Mouse (Mus musculus): ENCODE measurements around the gene Fzd10. TPM values are rescaled to one million over a fixed set of nuclear protein-coding genes. Genes with fewer than 3 reads are reported as not detected.

The Fzd10 gene
- polyA plus RNA-seq, 1 experiment: not detected

DNA sequence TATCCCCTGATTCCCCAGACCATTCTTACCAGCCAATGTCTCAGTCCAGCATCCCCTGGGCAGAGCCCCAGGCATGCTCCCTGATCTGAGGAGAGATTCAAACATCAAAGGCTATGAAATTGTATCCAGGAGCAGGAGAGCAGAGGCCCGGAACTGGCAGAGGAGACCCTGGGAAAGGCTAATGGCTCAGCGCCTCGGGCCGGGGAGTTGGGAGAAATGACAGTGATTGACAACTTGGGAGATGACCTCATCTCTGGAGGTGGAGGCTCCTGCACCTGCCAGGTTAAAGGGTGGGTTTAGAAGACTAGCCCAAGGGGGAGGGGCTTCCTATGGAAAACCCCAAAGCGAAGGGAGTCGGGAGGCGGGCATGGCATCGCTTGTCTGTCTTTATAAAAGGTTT lies 45.1 kb downstream of the Fzd10 start:
- TF ChIP-seq CEBPB (IDR thresholded peaks at IDR 0.05; ENCODE audit: low read depth) (no peak), MYOD1 (IDR thresholded peaks at IDR 0.05; ENCODE audit: control insufficient read depth, insufficient read length, low read depth) (no peak), FOSL1 (IDR thresholded peaks at IDR 0.05; ENCODE audit: insufficient read depth, low read length, poor library complexity, severe bottlenecking) (no peak), CTCF (IDR thresholded peaks at IDR 0.05; ENCODE audit: control insufficient read depth, insufficient read depth, insufficient read length) (no peak), USF1 (IDR thresholded peaks at IDR 0.05; ENCODE audit: low read depth) (no peak), MAX (IDR thresholded peaks at IDR 0.05) (no peak), MYOG (IDR thresholded peaks at IDR 0.05; ENCODE audit: control insufficient read depth, extremely low read depth, insufficient read length) (no peak)
- H3K36me3 ChIP-seq (ENCODE audit: control insufficient read depth, insufficient read depth): no peaks in the 10 kb centered on the region
- H3K79me2 ChIP-seq (ENCODE audit: control insufficient read depth, insufficient read depth): no peaks in the 10 kb centered on the region
- H3K79me3 ChIP-seq (ENCODE audit: low read depth): no peaks in the 10 kb centered on the region
- H3ac ChIP-seq (ENCODE audit: control insufficient read depth, insufficient read length, low read depth): no peak overlapping the region
- no peak overlapping the region for H3K4me3 ChIP-seq (ENCODE audit: insufficient read depth, poor library complexity, severe bottlenecking)
- no peaks in the 10 kb centered on the region for H3K27me3 ChIP-seq (ENCODE audit: control insufficient read depth, insufficient read depth, insufficient read length)

DNA sequence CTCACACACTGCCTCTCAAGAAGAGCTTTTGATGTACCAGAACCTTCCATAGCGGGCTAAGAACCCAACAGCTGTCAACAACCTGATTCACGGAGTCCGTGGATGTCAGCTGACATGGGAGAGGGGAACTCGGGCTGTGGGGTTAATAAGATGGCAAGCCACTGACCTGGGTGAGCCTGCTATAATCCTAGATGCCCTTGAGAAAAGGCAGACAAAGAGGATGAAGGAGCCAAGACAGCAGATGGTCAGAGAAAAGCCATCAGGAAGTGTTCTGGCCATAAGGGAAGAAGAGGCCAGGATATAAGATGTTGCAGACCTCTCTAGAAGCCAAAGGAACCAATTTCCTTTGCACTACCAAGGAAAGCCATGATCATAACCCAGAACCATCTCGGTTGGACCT lies 45.6 kb downstream of the Fzd10 start:
- Histone ChIP-seq H3ac (ENCODE audit: control insufficient read depth, insufficient read length, low read depth) (no peak overlapping the region), H3K79me2 (ENCODE audit: control insufficient read depth, insufficient read depth) (no peaks in the 10 kb centered on the region), H3K79me3 (ENCODE audit: low read depth) (no peaks in the 10 kb centered on the region), H3K4me3 (ENCODE audit: insufficient read depth, poor library complexity, severe bottlenecking) (no peak overlapping the region), H3K27me3 (ENCODE audit: control insufficient read depth, insufficient read depth, insufficient read length) (no peaks in the 10 kb centered on the region), H3K36me3 (ENCODE audit: control insufficient read depth, insufficient read depth) (no peaks in the 10 kb centered on the region)
- TF ChIP-seq MAX (IDR thresholded peaks at IDR 0.05) (no peak), FOSL1 (IDR thresholded peaks at IDR 0.05; ENCODE audit: insufficient read depth, low read length, poor library complexity, severe bottlenecking) (no peak), CTCF (IDR thresholded peaks at IDR 0.05; ENCODE audit: control insufficient read depth, insufficient read depth, insufficient read length) (no peak), USF1 (IDR thresholded peaks at IDR 0.05; ENCODE audit: low read depth) (no peak), MYOG (IDR thresholded peaks at IDR 0.05; ENCODE audit: control insufficient read depth, extremely low read depth, insufficient read length) (no peak), MYOD1 (IDR thresholded peaks at IDR 0.05; ENCODE audit: control insufficient read depth, insufficient read length, low read depth) (no peak), CEBPB (IDR thresholded peaks at IDR 0.05; ENCODE audit: low read depth) (no peak)

DNA sequence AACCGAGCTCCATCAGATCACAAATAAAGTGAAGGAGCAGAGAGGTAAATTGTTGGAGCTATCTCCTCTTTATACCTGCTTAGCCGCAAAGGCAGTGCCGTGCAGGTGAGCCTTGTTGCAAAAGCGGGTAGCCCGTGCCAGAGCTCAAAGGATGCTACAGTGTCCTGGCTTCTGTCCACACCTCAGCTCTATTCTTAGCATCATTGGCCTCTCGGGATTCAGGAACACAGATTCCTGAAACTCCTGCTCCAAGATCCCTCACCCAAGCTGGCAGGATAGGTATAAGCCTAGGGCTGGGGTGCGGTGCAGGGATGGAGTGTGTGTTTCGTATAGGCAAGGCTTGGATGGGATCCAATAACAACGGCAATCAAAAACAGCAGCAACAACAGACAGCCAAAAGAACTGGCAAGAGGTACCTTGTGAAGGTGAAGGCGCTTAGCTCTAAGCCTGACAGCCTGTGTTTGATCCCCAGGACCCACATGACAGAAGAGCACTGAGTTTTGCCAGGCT lies 46.6 kb downstream of the Fzd10 start:
- no peak for TF ChIP-seq MYOG (IDR thresholded peaks at IDR 0.05; ENCODE audit: control insufficient read depth, extremely low read depth, insufficient read length)
- TF ChIP-seq MAX (IDR thresholded peaks at IDR 0.05): no peak
- TF ChIP-seq CTCF (IDR thresholded peaks at IDR 0.05; ENCODE audit: control insufficient read depth, insufficient read depth, insufficient read length): no peak
- no peak for TF ChIP-seq USF1 (IDR thresholded peaks at IDR 0.05; ENCODE audit: low read depth)
- TF ChIP-seq MYOD1 (IDR thresholded peaks at IDR 0.05; ENCODE audit: control insufficient read depth, insufficient read length, low read depth): no peak
- no peak for TF ChIP-seq CEBPB (IDR thresholded peaks at IDR 0.05; ENCODE audit: low read depth)
- no peak for TF ChIP-seq FOSL1 (IDR thresholded peaks at IDR 0.05; ENCODE audit: insufficient read depth, low read length, poor library complexity, severe bottlenecking)
- H3K79me2 ChIP-seq (ENCODE audit: control insufficient read depth, insufficient read depth): no peaks in the 10 kb centered on the region
- no peaks in the 10 kb centered on the region for H3K79me3 ChIP-seq (ENCODE audit: low read depth)
- H3K4me3 ChIP-seq (ENCODE audit: insufficient read depth, poor library complexity, severe bottlenecking): no peak overlapping the region
- H3K36me3 ChIP-seq (ENCODE audit: control insufficient read depth, insufficient read depth): no peaks in the 10 kb centered on the region
- H3K27me3 ChIP-seq (ENCODE audit: control insufficient read depth, insufficient read depth, insufficient read length): no peaks in the 10 kb centered on the region
- H3ac ChIP-seq (ENCODE audit: control insufficient read depth, insufficient read length, low read depth): no peak overlapping the region

DNA sequence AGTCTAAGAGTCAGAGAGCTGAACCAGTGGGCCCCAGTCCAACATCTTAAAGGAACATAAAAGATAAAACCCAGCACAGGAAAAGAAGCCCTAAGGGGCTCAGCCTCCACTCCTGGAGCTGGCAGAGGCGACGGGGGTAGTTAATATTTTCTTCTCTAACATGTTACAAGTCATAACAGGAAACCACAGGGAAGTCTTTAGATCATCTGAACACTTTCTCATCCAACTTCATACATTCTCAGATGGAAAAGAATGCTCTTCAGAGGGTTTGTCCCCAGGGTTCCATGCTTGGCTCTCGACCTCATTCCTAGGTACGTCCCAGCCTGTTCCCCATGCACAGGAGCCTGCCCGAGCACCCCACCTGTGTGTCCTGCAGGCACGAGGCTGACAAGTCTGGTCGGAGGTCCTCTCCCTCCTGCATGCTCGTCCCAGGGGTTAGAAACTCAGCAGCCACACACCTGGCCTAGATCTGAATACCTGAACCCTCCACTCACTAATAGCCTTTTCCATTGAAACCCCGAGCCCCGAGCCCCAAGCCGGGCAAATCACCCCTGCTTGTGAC lies 48.8 kb downstream of the Fzd10 start:
- no peaks in the 10 kb centered on the region for H3K36me3 ChIP-seq (ENCODE audit: control insufficient read depth, insufficient read depth)
- TF ChIP-seq CEBPB (IDR thresholded peaks at IDR 0.05; ENCODE audit: low read depth) (no peak), USF1 (IDR thresholded peaks at IDR 0.05; ENCODE audit: low read depth) (no peak), FOSL1 (IDR thresholded peaks at IDR 0.05; ENCODE audit: insufficient read depth, low read length, poor library complexity, severe bottlenecking) (no peak), MAX (IDR thresholded peaks at IDR 0.05) (no peak), MYOD1 (IDR thresholded peaks at IDR 0.05; ENCODE audit: control insufficient read depth, insufficient read length, low read depth) (no peak), MYOG (IDR thresholded peaks at IDR 0.05; ENCODE audit: control insufficient read depth, extremely low read depth, insufficient read length) (no peak), CTCF (IDR thresholded peaks at IDR 0.05; ENCODE audit: control insufficient read depth, insufficient read depth, insufficient read length) (no peak)
- H3ac ChIP-seq (ENCODE audit: control insufficient read depth, insufficient read length, low read depth): no peak overlapping the region
- H3K27me3 ChIP-seq (ENCODE audit: control insufficient read depth, insufficient read depth, insufficient read length): no peaks in the 10 kb centered on the region
- no peaks in the 10 kb centered on the region for H3K79me3 ChIP-seq (ENCODE audit: low read depth)
- no peak overlapping the region for H3K4me3 ChIP-seq (ENCODE audit: insufficient read depth, poor library complexity, severe bottlenecking)
- no peaks in the 10 kb centered on the region for H3K79me2 ChIP-seq (ENCODE audit: control insufficient read depth, insufficient read depth)

Other genes with a start within 250 kb of the Fzd10 start
- gene Tmem132d, start 167.8 kb upstream of the Fzd10 start, polyA plus RNA-seq (2012; fragmentation: generic; extraction: Trizol): not detected
- not detected for gene Piwil1, start 101.7 kb downstream of the Fzd10 start, polyA plus RNA-seq (2012; fragmentation: generic; extraction: Trizol)